13 mouse cellular contexts compared by ENCODE assay signal in genomic region chr8:108454561-108455311, GRCm38 (mm10).
A peak's percentile ranks its signal among the peaks of the same experiment; 100 is the strongest.
DNase-seq lines count a peak whose midpoint lies in the region; ATAC-seq lines count a peak whose summit lies in the region.
"Had no signal": no experiment of that assay in that cellular context is flagged by ENCODE, and none has a peak within 500 bp of the region (broad histone marks: within the 10 kb centered on the region; RNA-seq: fewer than 3 reads in every experiment).

No protein-coding gene starts in this region.

- no peak overlapping the region for H3K4me3 ChIP-seq in lung, embryonic 15.5 days
- H3K4me3 ChIP-seq in forebrain, embryonic 16.5 days (replicated peaks; ENCODE audit: low read length): no peak overlapping the region
- H3K4me3 ChIP-seq in neural tube, embryonic 15.5 days (replicated peaks): no peak overlapping the region
- H3K4me3 ChIP-seq: heart, embryonic 13.5 days; stomach, embryonic 15.5 days had no signal

- H3K27me3 ChIP-seq in lung, embryonic 15.5 days: no peaks in the 10 kb centered on the region
- no peaks in the 10 kb centered on the region for H3K27me3 ChIP-seq in forebrain, embryonic 16.5 days (replicated peaks; ENCODE audit: control insufficient read depth, insufficient read depth, low read length)
- H3K27me3 ChIP-seq in neural tube, embryonic 15.5 days (replicated peaks): no peaks in the 10 kb centered on the region
- H3K27me3 ChIP-seq: heart, embryonic 13.5 days; stomach, embryonic 15.5 days had no signal

- H3K36me3 ChIP-seq in lung, embryonic 15.5 days: no peaks in the 10 kb centered on the region
- no peaks in the 10 kb centered on the region for H3K36me3 ChIP-seq in forebrain, embryonic 16.5 days (ENCODE audit: control insufficient read depth, insufficient read depth)
- H3K36me3 ChIP-seq in neural tube, embryonic 15.5 days: no peaks in the 10 kb centered on the region
- H3K36me3 ChIP-seq: heart, embryonic 13.5 days; stomach, embryonic 15.5 days had no signal

- peak; percentile 46; the same call in 1 of the 2 replicates for ATAC-seq in lung, embryonic 15.5 days (ENCODE audit: borderline replicate concordance, extremely low read depth, low FRiP score, low TSS enrichment)
- peak; percentile 67 for ATAC-seq in forebrain, embryonic 16.5 days
- ATAC-seq in neural tube, embryonic 15.5 days (ENCODE audit: low FRiP score): peak; percentile 53
- no peak for ATAC-seq in monocyte, adult 5-6 weeks (replicated peaks; ENCODE audit: insufficient number of reproducible peaks, low FRiP score, low TSS enrichment, poor library complexity, severe bottlenecking)

- H3K9me3 ChIP-seq in lung, embryonic 15.5 days: no peaks in the 10 kb centered on the region
- peaks cover 15% of the 10 kb centered on the region for H3K9me3 ChIP-seq in forebrain, embryonic 16.5 days (ENCODE audit: control insufficient read depth, low read length)
- H3K9me3 ChIP-seq in neural tube, embryonic 15.5 days (replicated peaks): peaks cover 13% of the 10 kb centered on the region; the same call in 1 of the 2 replicates
- H3K9me3 ChIP-seq: stomach, embryonic 15.5 days had no signal

- H3K4me1 ChIP-seq in lung, embryonic 15.5 days: peaks cover 9% of the 10 kb centered on the region; the same call in 1 of the 2 replicates
- H3K4me1 ChIP-seq in forebrain, embryonic 16.5 days (replicated peaks; ENCODE audit: control insufficient read depth, insufficient read depth, low read length): peaks cover 16% of the 10 kb centered on the region
- peaks cover 14% of the 10 kb centered on the region for H3K4me1 ChIP-seq in neural tube, embryonic 15.5 days
- H3K4me1 ChIP-seq: heart, embryonic 13.5 days; stomach, embryonic 15.5 days had no signal

- H3K9ac ChIP-seq in lung, embryonic 15.5 days: no peak overlapping the region
- H3K9ac ChIP-seq in forebrain, embryonic 16.5 days (replicated peaks; ENCODE audit: low read depth, low read length): no peak overlapping the region
- H3K9ac ChIP-seq in neural tube, embryonic 15.5 days (replicated peaks): no peak overlapping the region
- H3K9ac ChIP-seq: heart, embryonic 13.5 days; stomach, embryonic 15.5 days had no signal

- WGBS in lung, embryonic 15.5 days: 51% methylated on average over 18 of the region's 18 CpGs
- WGBS in forebrain, embryonic 16.5 days: 12% methylated on average over 18 of the region's 18 CpGs
- 16% methylated on average over 18 of the region's 18 CpGs for WGBS in neural tube, embryonic 15.5 days

- H3K27ac ChIP-seq in lung, embryonic 15.5 days: no peak overlapping the region
- H3K27ac ChIP-seq in forebrain, embryonic 16.5 days (ENCODE audit: low read length): no peak overlapping the region; the same call in 1 of the 2 replicates
- peak overlapping the region; percentile 18 for H3K27ac ChIP-seq in neural tube, embryonic 15.5 days (replicated peaks)
- H3K27ac ChIP-seq: heart, embryonic 13.5 days; stomach, embryonic 15.5 days had no signal

- DNase-seq in lung, postnatal 10 days: no peak
- DNase-seq in layer of hippocampus, adult 9-11 months: peak; percentile 66
- DNase-seq in adrenal gland, adult 2 months: no peak
- DNase-seq in lung, postnatal 36 days: no peak
- DNase-seq: cerebellum, adult 18-20 months; kidney, adult 18-20 months; lung, postnatal 14 days had no signal

- no peak overlapping the region for H3K4me2 ChIP-seq in lung, embryonic 15.5 days
- peak overlapping the region; percentile 23; the same call in 1 of the 2 replicates for H3K4me2 ChIP-seq in forebrain, embryonic 16.5 days (ENCODE audit: low read length)
- peak overlapping the region; percentile 3; the same call in 1 of the 2 replicates for H3K4me2 ChIP-seq in neural tube, embryonic 15.5 days
- H3K4me2 ChIP-seq: heart, embryonic 13.5 days; stomach, embryonic 15.5 days had no signal
